Mouse (Mus musculus) kidney, embryonic 14.5 days (tissue): ENCODE measurements at regions not wholly inside any gene's neighbourhood (a gene's known extent, or its start where the extent isn't known, plus 50 kb on each side); places are given as distances from the start of the nearest gene placed in this dataset.
"Not testable (repeated sequence)": the region's sequence is repeated elsewhere in the genome, so short reads cannot be mapped to it uniquely, and the experiment has no call there.

Experiments
- ATAC-seq: fragments of 200-750 bp; cut with Nextera tagmentation; 2 replicates; pipeline ENCODE4 v1.8.0; 2017; ENCODE audit warnings: moderate number of reproducible peaks, mild to moderate bottlenecking, moderate TSS enrichment, moderate library complexity; ENCODE audit not compliant: low FRiP score, low TSS enrichment
- H3K27ac ChIP-seq: fragments of 300-500 bp; sonication (generic); 2 replicates; pipeline ENCODE4 v1.5.1; 2014; ENCODE audit warnings: low read depth, mild to moderate bottlenecking, low read length, moderate library complexity, mixed read lengths
- H3K27me3 ChIP-seq: fragments of 300-500 bp; sonication (generic); 2 replicates; pipeline ENCODE4 v1.6.1; 2014; ENCODE audit warnings: mild to moderate bottlenecking, low read length; ENCODE audit not compliant: control insufficient read depth, insufficient read depth
- H3K36me3 ChIP-seq: fragments of 300-500 bp; sonication (generic); 2 replicates; pipeline ENCODE4 v1.6.1; 2014; ENCODE audit warnings: low read length, mixed read lengths; ENCODE audit not compliant: control insufficient read depth, insufficient read depth
- H3K4me1 ChIP-seq: fragments of 300-500 bp; sonication (generic); 2 replicates; pipeline ENCODE4 v1.6.1; 2014; ENCODE audit warnings: low read length, mixed read lengths; ENCODE audit not compliant: control insufficient read depth, insufficient read depth
- H3K4me2 ChIP-seq: fragments of 300-500 bp; sonication (generic); replicated peaks from 2 replicates; pipeline ENCODE4 v1.6.1; 2014; ENCODE audit warnings: low read depth, mild to moderate bottlenecking, low read length
- H3K4me3 ChIP-seq: fragments of 300-500 bp; sonication (generic); 2 replicates; pipeline ENCODE4 v1.5.1; 2014; ENCODE audit warnings: mild to moderate bottlenecking, low read length
- H3K9ac ChIP-seq: fragments of 300-500 bp; sonication (generic); 2 replicates; pipeline ENCODE4 v1.6.1; 2014; ENCODE audit warnings: low read depth, mild to moderate bottlenecking, low read length, moderate library complexity
- H3K9me3 ChIP-seq: fragments of 300-500 bp; sonication (generic); 2 replicates; pipeline ENCODE4 v1.6.1; 2016; ENCODE audit warnings: low read length; ENCODE audit not compliant: control insufficient read depth
- WGBS: fragments of 180-500 bp; shearing (Covaris S2); extraction: QIAGEN DNeasy Blood & Tissue Kit; methylation state at CpG from one replicate; pipeline ENCODE4 v1.1.7; 2014; 5-methylcytosine and 5-hydroxymethylcytosine counted together

DNA sequence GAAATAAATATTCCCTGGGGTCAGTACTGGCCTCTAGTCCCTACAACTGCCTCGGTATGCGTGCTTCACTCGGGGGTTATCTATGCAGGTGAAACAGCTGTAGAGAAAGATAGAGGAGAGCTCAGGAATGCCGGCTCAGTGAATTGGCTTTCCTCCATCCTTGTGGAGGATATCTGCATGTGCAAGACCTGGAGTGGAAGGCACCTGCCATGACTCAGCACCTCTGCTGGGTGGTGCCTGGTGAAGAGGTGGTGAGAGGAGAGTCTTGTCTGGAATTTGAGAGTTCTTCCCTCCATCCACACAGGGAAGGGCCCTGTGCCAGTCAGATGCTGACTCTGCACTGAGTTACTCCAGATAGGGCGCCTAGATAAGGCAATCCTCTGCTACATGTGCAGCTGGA lies 152.4 kb upstream of the Bcor start:
- H3K27me3 ChIP-seq, result no peaks in the 10 kb centered on the region
- no peak overlapping the region for H3K27ac ChIP-seq
- WGBS, result 87% methylated on average over 5 of the region's 5 CpGs
- no peaks in the 10 kb centered on the region for H3K9me3 ChIP-seq
- ATAC-seq, result no peak
- H3K4me1 ChIP-seq, result no peaks in the 10 kb centered on the region
- no peaks in the 10 kb centered on the region for H3K36me3 ChIP-seq
- H3K4me3 ChIP-seq, result no peak overlapping the region
- H3K4me2 ChIP-seq, result no peak overlapping the region
- no peak overlapping the region for H3K9ac ChIP-seq

DNA sequence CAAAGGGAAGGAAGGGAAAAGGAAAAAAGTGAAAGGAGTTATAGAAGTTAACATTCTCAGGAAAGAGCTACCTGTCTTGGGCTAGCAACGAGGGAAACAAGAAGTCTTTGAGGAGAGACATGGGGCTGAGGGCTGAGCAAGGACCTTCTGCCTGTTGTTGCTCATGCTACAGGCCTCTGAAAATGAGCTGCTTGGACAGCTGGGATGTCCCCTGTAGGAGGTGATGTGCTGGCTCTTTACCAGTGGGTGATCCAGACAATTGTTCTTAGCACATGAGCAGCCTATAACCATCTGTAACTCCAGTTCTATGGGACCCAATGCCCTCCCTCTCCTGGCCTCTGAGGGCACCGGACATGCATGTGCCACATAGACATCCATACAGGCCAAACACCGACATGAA lies 155.5 kb upstream of the Bcor start:
- 80% methylated on average over 3 of the region's 3 CpGs for WGBS
- Histone ChIP-seq H3K27ac (no peak overlapping the region), H3K4me1 (no peaks in the 10 kb centered on the region)

DNA sequence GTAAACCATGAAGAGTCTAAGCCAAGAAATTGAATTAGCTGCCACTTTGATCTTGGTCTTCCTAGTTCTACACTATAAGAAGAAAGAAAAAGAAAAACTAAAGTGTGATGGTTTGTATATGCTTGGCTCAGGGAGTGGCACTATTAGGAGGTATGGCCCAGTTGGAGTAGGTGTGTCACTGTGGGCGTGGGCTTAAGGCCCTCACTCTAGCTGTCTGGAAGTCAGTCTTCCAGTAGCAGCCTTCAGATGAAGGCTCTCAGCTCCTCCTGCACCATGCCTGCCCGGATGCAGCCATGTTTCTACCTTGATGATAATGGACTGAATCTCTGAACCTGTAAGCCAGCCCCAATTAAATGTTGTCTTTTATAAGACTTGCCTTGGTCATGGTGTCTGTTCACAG lies 157.3 kb upstream of the Bcor start:
- WGBS, result 67% methylated on average over 2 of the region's 2 CpGs
- not testable (repeated sequence) for H3K36me3 ChIP-seq, H3K9ac ChIP-seq, H3K27me3 ChIP-seq, H3K4me3 ChIP-seq, ATAC-seq, H3K9me3 ChIP-seq, H3K4me2 ChIP-seq, H3K27ac ChIP-seq, H3K4me1 ChIP-seq

More for the DNA sequence above, 155.5 kb upstream of the Bcor start:
- H3K36me3 ChIP-seq, result no peaks in the 10 kb centered on the region
- no peak for ATAC-seq
- no peaks in the 10 kb centered on the region for H3K9me3 ChIP-seq
- H3K4me3 ChIP-seq, result no peak overlapping the region
- H3K27me3 ChIP-seq, result no peaks in the 10 kb centered on the region
- H3K4me2 ChIP-seq, result no peak overlapping the region
- H3K9ac ChIP-seq, result no peak overlapping the region

DNA sequence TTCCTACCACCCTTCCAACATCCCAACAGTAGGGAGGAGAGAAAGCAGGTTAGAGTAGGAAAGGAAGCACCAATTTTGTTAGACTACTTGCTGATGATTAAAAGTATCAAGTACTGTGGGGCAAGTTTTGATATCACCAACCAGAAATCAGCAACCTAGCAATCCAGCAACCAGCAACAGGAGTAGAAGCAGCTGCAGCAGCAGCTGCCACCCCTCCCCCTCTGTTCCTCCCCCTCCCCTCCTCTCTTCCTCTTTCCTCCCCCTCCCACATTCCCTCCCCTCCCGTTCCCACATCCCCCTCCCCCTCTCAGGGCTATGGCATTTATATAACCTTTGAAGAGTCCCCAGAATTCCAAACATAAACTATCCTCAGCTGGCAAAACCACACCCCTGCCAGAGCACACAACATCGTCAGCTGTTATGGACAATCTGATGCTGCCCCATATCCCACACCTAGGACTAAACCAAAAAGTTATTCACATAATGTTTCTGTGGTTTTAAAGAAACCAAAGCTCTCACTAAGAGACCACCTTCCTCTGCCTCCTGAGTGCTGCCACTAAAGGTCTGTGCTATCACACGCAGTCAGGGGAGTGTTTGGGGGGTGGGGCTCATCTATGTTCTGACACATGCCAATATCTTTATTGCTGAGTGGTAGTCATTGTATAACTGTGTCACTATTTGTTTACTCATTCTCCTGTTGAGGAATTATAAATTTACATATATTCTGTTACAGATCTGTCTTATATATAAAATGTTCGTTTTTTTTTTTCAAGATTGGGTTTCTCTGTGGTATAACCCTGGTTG lies 158.9 kb upstream of the Bcor start:
- Histone ChIP-seq H3K4me1 (no peaks in the 10 kb centered on the region), H3K9ac (no peak overlapping the region), H3K27me3 (no peaks in the 10 kb centered on the region), H3K9me3 (no peaks in the 10 kb centered on the region), H3K4me2 (no peak overlapping the region), H3K4me3 (no peak overlapping the region), H3K36me3 (no peaks in the 10 kb centered on the region), H3K27ac (no peak overlapping the region)
- 56% methylated on average over 4 of the region's 4 CpGs for WGBS
- ATAC-seq, result no peak

DNA sequence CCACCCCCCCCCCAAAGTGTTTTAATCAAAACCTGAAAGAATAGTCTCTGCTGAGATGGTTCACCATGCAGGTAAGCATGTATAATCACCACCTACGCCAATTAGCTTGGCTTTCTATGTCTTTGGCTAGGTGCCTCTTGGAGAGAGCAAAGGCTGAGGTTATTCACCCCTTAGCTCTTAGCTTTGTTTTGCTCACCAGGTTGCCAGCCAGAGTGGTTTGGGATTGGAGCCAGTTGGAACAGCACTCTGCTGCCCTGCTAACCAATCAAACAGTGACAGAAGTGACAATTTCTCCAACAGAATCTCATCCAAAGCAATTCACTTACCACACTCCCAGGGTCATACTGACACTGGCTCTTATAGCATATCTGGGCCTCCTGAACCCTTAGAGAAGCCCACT lies 162.3 kb upstream of the Bcor start:
- ATAC-seq, result no peak

DNA sequence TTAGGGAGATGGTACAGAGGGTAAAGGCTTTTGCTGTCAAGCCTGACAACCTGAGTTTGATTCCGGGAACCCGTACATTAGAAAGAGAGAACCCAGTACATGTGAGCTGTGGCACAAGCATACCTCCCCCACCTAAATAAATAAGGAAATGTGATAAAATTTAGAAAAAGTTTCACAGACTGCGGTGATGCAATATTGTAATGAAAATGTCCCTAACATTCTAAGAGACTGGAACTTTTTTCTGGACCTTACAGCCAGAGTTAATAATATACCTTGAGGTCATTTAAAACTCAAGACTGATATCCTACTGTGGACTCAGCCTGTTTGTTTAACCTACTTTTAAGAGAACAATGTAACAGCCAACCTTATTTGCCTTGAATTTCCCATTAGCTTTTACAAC lies 163.1 kb upstream of the Bcor start:
- no peaks in the 10 kb centered on the region for H3K27me3 ChIP-seq
- WGBS, result 89% methylated on average over 3 of the region's 3 CpGs
- H3K9ac ChIP-seq, result no peak overlapping the region
- H3K4me1 ChIP-seq, result no peaks in the 10 kb centered on the region
- H3K9me3 ChIP-seq, result no peaks in the 10 kb centered on the region
- no peaks in the 10 kb centered on the region for H3K36me3 ChIP-seq
- no peak overlapping the region for H3K4me2 ChIP-seq
- H3K27ac ChIP-seq, result no peak overlapping the region
- no peak for ATAC-seq
- H3K4me3 ChIP-seq, result no peak overlapping the region

More for the DNA sequence above, 162.3 kb upstream of the Bcor start:
- Histone ChIP-seq H3K27me3 (no peaks in the 10 kb centered on the region), H3K27ac (no peak overlapping the region), H3K9ac (no peak overlapping the region), H3K36me3 (no peaks in the 10 kb centered on the region), H3K9me3 (no peaks in the 10 kb centered on the region), H3K4me3 (no peak overlapping the region), H3K4me1 (no peaks in the 10 kb centered on the region), H3K4me2 (no peak overlapping the region)
- WGBS, result 83% methylated on average over 1 of the region's 1 CpGs

DNA sequence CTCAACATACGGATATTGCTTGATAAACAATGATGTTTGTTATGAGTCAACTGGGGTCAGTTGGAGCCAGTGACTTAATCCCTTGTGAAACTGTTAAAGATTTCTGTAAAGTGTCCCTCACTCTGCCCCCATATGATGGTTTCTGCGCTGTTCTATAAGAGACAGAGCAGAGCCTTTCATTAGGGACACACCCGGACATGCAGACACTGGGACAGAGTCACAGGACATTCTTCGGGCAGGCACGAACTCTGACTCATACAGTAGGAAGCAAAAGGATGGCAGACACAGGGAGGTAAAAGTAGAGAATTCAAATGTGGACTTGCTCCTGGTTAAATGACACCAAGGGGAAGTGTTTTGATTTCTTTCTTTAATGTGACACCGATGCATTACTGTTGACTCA lies 163.7 kb upstream of the Bcor start:
- Histone ChIP-seq H3K9me3 (no peaks in the 10 kb centered on the region), H3K4me3 (no peak overlapping the region), H3K36me3 (no peaks in the 10 kb centered on the region), H3K27me3 (no peaks in the 10 kb centered on the region), H3K9ac (no peak overlapping the region), H3K4me2 (no peak overlapping the region), H3K27ac (no peak overlapping the region), H3K4me1 (no peaks in the 10 kb centered on the region)
- WGBS, result 81% methylated on average over 6 of the region's 6 CpGs
- ATAC-seq, result no peak

DNA sequence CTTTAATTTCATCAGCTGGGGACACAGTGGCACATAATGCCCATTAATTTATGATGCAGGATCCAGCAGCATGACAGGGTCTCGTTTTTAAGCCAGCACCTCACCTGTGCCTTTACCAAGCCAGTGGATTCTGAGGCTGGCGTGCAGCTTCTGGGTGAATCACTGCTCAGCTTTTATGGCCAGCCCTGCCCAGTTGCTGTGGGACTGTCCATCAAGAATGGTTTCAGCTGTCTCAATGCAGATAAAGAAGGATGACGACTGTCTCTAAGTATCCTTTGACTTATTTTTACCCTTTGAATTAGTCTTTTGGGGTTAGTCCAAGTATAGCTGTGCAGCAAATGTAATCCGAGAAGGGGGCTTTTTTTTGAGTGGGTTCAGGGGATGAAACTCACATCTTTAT lies 167.3 kb upstream of the Bcor start:
- no peak for ATAC-seq
- WGBS, result 46% methylated on average over 4 of the region's 4 CpGs
- Histone ChIP-seq H3K9ac (no peak overlapping the region), H3K4me2 (no peak overlapping the region), H3K9me3 (no peaks in the 10 kb centered on the region), H3K36me3 (no peaks in the 10 kb centered on the region), H3K27ac (no peak overlapping the region), H3K27me3 (no peaks in the 10 kb centered on the region), H3K4me3 (no peak overlapping the region), H3K4me1 (no peaks in the 10 kb centered on the region)

DNA sequence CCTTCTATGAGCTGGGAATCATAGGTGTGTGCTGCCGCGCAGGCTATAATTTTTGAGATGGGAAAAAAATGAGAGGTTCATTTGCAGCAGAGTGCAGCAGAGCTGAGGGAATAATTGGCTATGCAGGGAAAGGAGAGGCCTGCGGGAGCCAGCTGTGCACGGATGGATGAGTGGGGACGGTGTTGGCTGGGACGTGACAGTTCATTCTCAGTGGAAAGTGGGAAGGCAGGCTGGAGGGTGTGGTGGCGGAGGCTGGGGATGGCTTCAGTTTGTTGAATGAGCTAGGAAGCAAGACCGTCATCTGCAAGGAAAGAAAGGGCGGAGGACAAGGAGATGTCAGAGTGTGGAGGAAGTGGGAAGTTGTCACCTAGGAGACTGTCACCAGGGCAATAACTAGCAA lies 180.4 kb upstream of the Bcor start:
- no peaks in the 10 kb centered on the region for H3K9me3 ChIP-seq
- H3K4me2 ChIP-seq, result no peak overlapping the region
- no peaks in the 10 kb centered on the region for H3K27me3 ChIP-seq
- no peak overlapping the region for H3K4me3 ChIP-seq
- ATAC-seq, result no peak
- 75% methylated on average over 9 of the region's 9 CpGs for WGBS
- no peaks in the 10 kb centered on the region for H3K36me3 ChIP-seq
- no peak overlapping the region for H3K27ac ChIP-seq
- H3K9ac ChIP-seq, result no peak overlapping the region
- H3K4me1 ChIP-seq, result no peaks in the 10 kb centered on the region
